Mouse (Mus musculus) thymus, adult 2 months (tissue): ENCODE results near the gene Bicra.

Experiments used
- CTCF ChIP-seq: fragments of 200-500 bp; IDR thresholded peaks from 2 replicates; pipeline ENCODE4 v1.5.1; 2012; ENCODE audit warnings: mild to moderate bottlenecking, control low read depth, low read length, moderate library complexity, borderline replicate concordance; ENCODE audit not compliant: control insufficient read depth, poor library complexity, insufficient read depth; ENCODE audit errors: extremely low read depth
- POLR2A ChIP-seq: fragments of 200-500 bp; IDR thresholded peaks from 2 replicates; pipeline ENCODE4 v1.6.1; 2012; ENCODE audit warnings: mild to moderate bottlenecking, low read length, control low read depth, moderate library complexity; ENCODE audit not compliant: control insufficient read depth, poor library complexity, insufficient read depth; ENCODE audit errors: extremely low read depth

- TF ChIP-seq POLR2A (no peak), CTCF (no peak)
Measured at GRCm38 (mm10) chr7:15993152-15993551, 54.6 kb downstream of the Bicra start.
